Mouse (Mus musculus) B cell, adult 62 days (primary cell): ENCODE measurements around the gene Vmn1r185. TPM values are rescaled to one million over a fixed set of nuclear protein-coding genes. Genes with fewer than 3 reads are reported as not detected.

ENCODE experiments used
- total RNA-seq: library from RNA; stranded (reverse); gene quantifications from 4 replicates; pipeline ENCODE4 v1.2.4, GENCODE M21; 2023

The Vmn1r185 gene
- not detected in 4 replicates for total RNA-seq

DNA sequence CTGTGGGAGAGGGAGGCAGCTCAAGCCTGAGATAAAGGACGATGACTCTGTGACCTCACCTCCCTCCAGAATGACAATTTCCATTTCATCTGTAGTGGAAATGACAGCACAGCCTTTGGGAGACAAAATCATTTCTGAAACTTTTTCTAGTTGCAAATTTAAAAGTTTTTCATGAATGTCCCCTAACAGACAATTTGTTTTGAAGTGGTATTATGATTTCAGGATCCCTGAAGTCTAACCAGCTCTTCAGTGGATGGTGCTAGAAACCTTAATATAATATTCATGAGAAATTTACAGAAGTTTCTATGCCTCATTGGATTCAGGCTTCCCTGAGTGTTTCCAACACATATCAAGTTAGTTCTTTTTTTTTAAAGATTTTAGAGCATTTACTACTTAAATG, at the start of gene Vmn1r185:
TSS of gene Vmn1r185 (minus strand) at position 101 of the 400 bp plus-strand sequence.

Other genes with a start within 250 kb of the Vmn1r185 start
- not detected in 4 replicates for gene Nlrp9c, start 214.8 kb downstream of the Vmn1r185 start, total RNA-seq
- gene Nlrp4a, start 183.4 kb downstream of the Vmn1r185 start, total RNA-seq = not detected in 4 replicates
- not detected in 4 replicates for gene Nlrp9a, start 83.4 kb downstream of the Vmn1r185 start, total RNA-seq
- gene Cyp2b23, start 68.0 kb upstream of the Vmn1r185 start, total RNA-seq = not detected in 4 replicates
- not detected in 4 replicates for gene Cyp2b19, start 138.7 kb upstream of the Vmn1r185 start, total RNA-seq
- not detected in 4 replicates for gene Cyp2g1, start 190.4 kb upstream of the Vmn1r185 start, total RNA-seq
- gene Cyp2a5, start 216.8 kb upstream of the Vmn1r185 start, total RNA-seq = not detected in 4 replicates